Mouse (Mus musculus) MEL (cell line): ENCODE results near the gene Frat1. TPM values are rescaled to one million over a fixed set of nuclear protein-coding genes. Genes with fewer than 3 reads are reported as not detected.

Experiments
- BHLHE40 ChIP-seq: IDR thresholded peaks from 2 replicates; pipeline ENCODE4 v1.6.1; 2012; ENCODE audit warnings: low read depth, mild to moderate bottlenecking, inconsistent platforms, low read length, improper control_type of control experiment, borderline replicate concordance
- CHD1 ChIP-seq: IDR thresholded peaks from 2 replicates; pipeline ENCODE4 v1.6.1; 2012; ENCODE audit warnings: low read depth, mild to moderate bottlenecking, inconsistent platforms, low read length, improper control_type of control experiment
- CTCF ChIP-seq, 3 experiments: IDR thresholded peaks in 2 of 3; conservative IDR thresholded peaks in 1 of 3; 2 replicates each; pipeline ENCODE4 v1.5.1; 2011 to 2012; ENCODE audit warnings: low read length in 3 of 3, low read depth in 2 of 3, mild to moderate bottlenecking in 2 of 3, improper control_type of control experiment in 1 of 3, inconsistent platforms in 1 of 3, mixed read lengths in 1 of 3, moderate library complexity in 1 of 3; ENCODE audit not compliant: control insufficient read depth in 1 of 3, insufficient read depth in 1 of 3, poor library complexity in 1 of 3, severe bottlenecking in 1 of 3
- E2F4 ChIP-seq: IDR thresholded peaks from 2 replicates; pipeline ENCODE4 v1.6.1; 2011; ENCODE audit warnings: low read depth, low read length, improper control_type of control experiment, borderline replicate concordance
- ELF1 ChIP-seq: IDR thresholded peaks from 2 replicates; pipeline ENCODE4 v1.6.1; 2014; ENCODE audit warnings: low read depth, mild to moderate bottlenecking, inconsistent platforms, low read length, improper control_type of control experiment, moderate library complexity
- EP300 ChIP-seq, 2 experiments: IDR thresholded peaks; 2 replicates each; pipeline ENCODE4 v1.6.1; 2011; ENCODE audit warnings: improper control_type of control experiment in 2 of 2, low read length in 2 of 2, low read depth in 1 of 2, mild to moderate bottlenecking in 1 of 2
- GABPA ChIP-seq: IDR thresholded peaks from 2 replicates; pipeline ENCODE4 v1.6.1; 2012; ENCODE audit warnings: low read depth, mild to moderate bottlenecking, inconsistent platforms, low read length, improper control_type of control experiment, moderate library complexity
- GATA1 ChIP-seq: IDR thresholded peaks from 2 replicates; pipeline ENCODE4 v1.6.1; 2011; ENCODE audit warnings: low read depth, low read length, improper control_type of control experiment
- HCFC1 ChIP-seq: IDR thresholded peaks from 2 replicates; pipeline ENCODE4 v1.6.1; 2012; ENCODE audit warnings: low read depth, mild to moderate bottlenecking, inconsistent platforms, low read length, improper control_type of control experiment, moderate library complexity
- KAT2A ChIP-seq: conservative IDR thresholded peaks from 2 replicates; pipeline ENCODE4 v1.6.1; 2012; ENCODE audit warnings: low read depth, low read length, improper control_type of control experiment, inconsistent platforms
- MAX ChIP-seq: IDR thresholded peaks from 2 replicates; pipeline ENCODE4 v1.6.1; 2011; ENCODE audit warnings: low read length, improper control_type of control experiment
- MAZ ChIP-seq: IDR thresholded peaks from 2 replicates; pipeline ENCODE4 v1.6.1; 2012; ENCODE audit warnings: low read depth, mild to moderate bottlenecking, inconsistent platforms, low read length, improper control_type of control experiment
- MXI1 ChIP-seq: IDR thresholded peaks from 2 replicates; pipeline ENCODE4 v1.6.1; 2011; ENCODE audit warnings: mild to moderate bottlenecking, low read depth, low read length, improper control_type of control experiment
- MYB ChIP-seq: IDR thresholded peaks from 2 replicates; pipeline ENCODE4 v1.6.1; 2011; ENCODE audit warnings: mild to moderate bottlenecking, low read depth, low read length, improper control_type of control experiment
- NELFE ChIP-seq: IDR thresholded peaks from 2 replicates; pipeline ENCODE4 v1.6.1; 2011; ENCODE audit warnings: low read depth, low read length, improper control_type of control experiment
- NRF1 ChIP-seq: IDR thresholded peaks from 2 replicates; pipeline ENCODE4 v1.6.1; 2014; ENCODE audit warnings: low read depth, mild to moderate bottlenecking, inconsistent platforms, low read length, improper control_type of control experiment, moderate library complexity; ENCODE audit not compliant: poor library complexity, insufficient read depth, severe bottlenecking
- POLR2A ChIP-seq, 2 experiments: IDR thresholded peaks; 2 replicates each; pipeline ENCODE4 v1.6.1; 2011 to 2012; ENCODE audit warnings: low read length in 2 of 2, mild to moderate bottlenecking in 2 of 2, control low read depth in 1 of 2, improper control_type of control experiment in 1 of 2, low read depth in 1 of 2, moderate library complexity in 1 of 2; ENCODE audit not compliant: control insufficient read depth in 1 of 2, insufficient read depth in 1 of 2, poor library complexity in 1 of 2
- POLR2AphosphoS2 ChIP-seq: IDR thresholded peaks from 2 replicates; pipeline ENCODE4 v1.6.1; 2011; ENCODE audit warnings: low read length, improper control_type of control experiment
- POLR2AphosphoS5 ChIP-seq: IDR thresholded peaks from 2 replicates; pipeline ENCODE4 v1.6.1; 2012; ENCODE audit warnings: low read depth, borderline replicate concordance, mild to moderate bottlenecking, inconsistent platforms, low read length, moderate library complexity, mixed read lengths
- RAD21 ChIP-seq: IDR thresholded peaks from 2 replicates; pipeline ENCODE4 v1.6.1; 2011; ENCODE audit warnings: mild to moderate bottlenecking, low read depth, low read length, improper control_type of control experiment
- RCOR1 ChIP-seq: IDR thresholded peaks from 2 replicates; pipeline ENCODE4 v1.6.1; 2012; ENCODE audit warnings: low read depth, mild to moderate bottlenecking, inconsistent platforms, low read length, improper control_type of control experiment
- SMC3 ChIP-seq: IDR thresholded peaks from 2 replicates; pipeline ENCODE4 v1.6.1; 2011; ENCODE audit warnings: low read depth, low read length, improper control_type of control experiment
- TBP ChIP-seq: IDR thresholded peaks from 2 replicates; pipeline ENCODE4 v1.8.0; 2011; ENCODE audit warnings: low read depth, low read length, improper control_type of control experiment
- USF1 ChIP-seq: IDR thresholded peaks from 2 replicates; pipeline ENCODE4 v1.6.1; 2014; ENCODE audit warnings: low read depth, mild to moderate bottlenecking, inconsistent platforms, low read length, improper control_type of control experiment, moderate library complexity
- ZC3H11A ChIP-seq: IDR thresholded peaks from 2 replicates; pipeline ENCODE4 v1.6.1; 2012; ENCODE audit warnings: low read depth, mild to moderate bottlenecking, inconsistent platforms, low read length, improper control_type of control experiment
- ZKSCAN1 ChIP-seq: IDR thresholded peaks from 2 replicates; pipeline ENCODE4 v1.6.1; 2012; ENCODE audit warnings: low read depth, mild to moderate bottlenecking, inconsistent platforms, low read length, improper control_type of control experiment, moderate library complexity
- polyA plus RNA-seq, 2 experiments: library from polyadenylated mRNA; stranded (reverse) in 1 of 2; unstranded in 1 of 2; fragments of >175 nt in 1 of 2; fragments of >200 nt in 1 of 2; gene quantifications; 2 replicates each; pipeline versions ENCODE4 v1.2.1 to v1.2.4; 2012; ENCODE audit warnings: low replicate concordance in 2 of 2, low read depth in 1 of 2; ENCODE audit not compliant: insufficient read length in 2 of 2, insufficient read depth in 1 of 2, missing spikeins in 1 of 2
- total RNA-seq: library from RNA; depleted of rRNA; stranded (reverse); fragments of 300-350 nt; gene quantifications from 2 replicates; pipeline ENCODE4 v1.2.3, GENCODE M21; 2012

The Frat1 gene
- total and polyA plus RNA-seq, 3 experiments = 31.5 to 36.0 TPM; not detected in 1

- TF ChIP-seq NRF1 = peak; percentile 18; the same call in 1 of the 2 replicates
- peak; percentile 74 for TF ChIP-seq MXI1
- TF ChIP-seq USF1 = peak; percentile 56
- TF ChIP-seq MAZ = no peak; the same call in 1 of the 2 replicates
- 0 out of 2 replicates have a peak, but pooled peaks have one; percentile 9 for TF ChIP-seq MAX
- TF ChIP-seq GABPA = no peak
- no peak; the same call in 1 of the 2 replicates for TF ChIP-seq POLR2AphosphoS5
- no peak for TF ChIP-seq RAD21
- TF ChIP-seq EP300 (IDR thresholded peaks at IDR 0.05; ENCODE audit: low read depth in 1 of 2, low read length in 2 of 2) = no peak
- 0 out of 2 replicates have a peak, but pooled peaks have one; percentile 8 for TF ChIP-seq SMC3
- no peak for TF ChIP-seq CHD1
- no peak for TF ChIP-seq BHLHE40
- peak; percentile 73 for TF ChIP-seq ELF1
- no peak for TF ChIP-seq ZKSCAN1
- TF ChIP-seq TBP = peak; percentile 95
- TF ChIP-seq CTCF (IDR thresholded peaks at IDR 0.05 in 2 of 3, conservative IDR thresholded peaks at IDR 0.05 in 1 of 3; ENCODE audit: control insufficient read depth in 1 of 3, insufficient read depth in 1 of 3, low read depth in 2 of 3, low read length in 3 of 3, poor library complexity in 1 of 3, severe bottlenecking in 1 of 3) = no peak
- no peak for TF ChIP-seq GATA1
- TF ChIP-seq NELFE = peak; percentile 95
- no peak; the same call in 1 of the 2 replicates for TF ChIP-seq POLR2AphosphoS2
- TF ChIP-seq HCFC1 = peak; percentile 99
- TF ChIP-seq MYB = peak; percentile 53; the same call in 1 of the 2 replicates
- TF ChIP-seq ZC3H11A = no peak
- peak; percentile 98 to 100 for TF ChIP-seq POLR2A (IDR thresholded peaks at IDR 0.05; ENCODE audit: control insufficient read depth in 1 of 2, insufficient read depth in 1 of 2, low read depth in 1 of 2, low read length in 2 of 2, poor library complexity in 1 of 2)
- peak; percentile 96 for TF ChIP-seq KAT2A
- TF ChIP-seq E2F4 = no peak
- TF ChIP-seq RCOR1 = no peak
- TF ChIP-seq, all 39 proteins: peak for 18
Measured at GRCm38 (mm10) chr19:41801742-41802369, 27.9 kb upstream of the Frat1 start, which contains the start of gene Arhgap19 (continued).
